Mouse (Mus musculus) forebrain, embryonic 10.5 days (tissue): ENCODE data around the gene Rims3. TPM values are rescaled to one million over a fixed set of nuclear protein-coding genes. Genes with fewer than 3 reads are reported as not detected.
A peak's percentile ranks its signal among the peaks of the same experiment; 100 is the strongest.

Source experiments
- DNase-seq: peaks from one replicate; pipeline ENCODE4 v3.0.0-alpha.2; 2017; ENCODE audit warnings: low spot score; ENCODE audit errors: extremely low spot score
- H3K27ac ChIP-seq: fragments of 300-500 bp; sonication (generic); 2 replicates; pipeline ENCODE4 v1.5.1; 2016; ENCODE audit warnings: mild to moderate bottlenecking
- H3K27me3 ChIP-seq: fragments of 300-500 bp; sonication (generic); 2 replicates; pipeline ENCODE4 v1.6.1; 2016; ENCODE audit warnings: mild to moderate bottlenecking; ENCODE audit not compliant: poor library complexity, severe bottlenecking
- H3K36me3 ChIP-seq: fragments of 300-500 bp; sonication (generic); replicated peaks from 2 replicates; pipeline ENCODE4 v1.6.1; 2016; ENCODE audit warnings: mild to moderate bottlenecking, moderate library complexity
- H3K4me1 ChIP-seq: fragments of 300-500 bp; sonication (generic); 2 replicates; pipeline ENCODE4 v1.6.1; 2016
- H3K4me3 ChIP-seq: fragments of 300-500 bp; sonication (generic); 2 replicates; pipeline ENCODE4 v1.5.1; 2016; ENCODE audit warnings: mild to moderate bottlenecking, moderate library complexity
- H3K9me3 ChIP-seq: fragments of 300-500 bp; sonication (generic); 2 replicates; pipeline ENCODE4 v1.6.1; 2016; ENCODE audit warnings: mild to moderate bottlenecking, moderate library complexity
- WGBS: fragments of 180-500 bp; shearing (Covaris S2); methylation state at CpG from one replicate; pipeline ENCODE4 v1.1.7; 2016; 5-methylcytosine and 5-hydroxymethylcytosine counted together
- polyA plus RNA-seq: library from polyadenylated mRNA; unstranded; fragments of >200 nt; fragmentation: Nextera tagmentation; extraction: Ambion mirVana; gene quantifications from 2 replicates; pipeline ENCODE4 v1.2.1, GENCODE M21; 2016

The Rims3 gene
- polyA plus RNA-seq, result 3.1 and 3.8 TPM in 2 replicates

DNA sequence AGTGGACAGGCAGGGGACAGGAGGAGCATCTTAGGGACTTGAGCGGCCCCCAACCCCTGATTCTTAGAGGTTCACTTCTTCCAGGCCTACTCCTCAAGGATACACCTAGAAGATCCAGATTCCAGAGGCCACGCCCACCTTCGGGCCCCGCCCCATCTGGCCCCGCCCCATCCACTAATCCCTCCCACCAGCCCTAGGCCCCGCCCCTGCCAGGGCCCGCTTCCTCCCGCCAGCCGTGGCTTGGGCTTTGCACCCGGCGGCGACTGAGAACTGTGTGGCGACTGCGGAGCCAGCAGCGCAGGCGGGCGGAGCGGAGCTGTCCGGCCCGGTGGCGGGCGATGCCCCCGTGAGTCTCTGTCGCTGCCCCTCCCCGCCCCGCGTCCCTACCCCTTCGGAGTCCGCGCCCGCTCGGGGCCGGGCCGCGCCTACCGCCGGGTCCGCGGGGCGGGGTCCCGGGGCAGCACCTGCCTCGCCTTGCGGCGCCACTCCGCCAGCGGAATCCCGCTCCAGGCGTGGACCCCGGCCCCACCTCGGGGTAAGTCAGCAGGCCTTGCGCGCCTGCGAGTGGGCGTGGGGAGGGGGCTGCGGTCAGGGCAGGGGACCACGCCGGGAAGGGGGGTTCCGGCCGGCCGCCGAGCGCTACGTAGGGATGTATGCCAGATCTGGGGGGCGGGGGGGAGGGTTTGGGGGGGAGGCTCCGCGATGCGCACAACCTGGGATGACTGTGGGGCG is at the start of gene Rims3:
Gene Rims3 (plus strand): TSS at position 229 of the 732 bp plus-strand sequence.
- Histone ChIP-seq H3K4me3 (peak within 1 kb of the TSS; percentile 82), H3K9me3 (no peaks in the 10 kb centered on the region; the same call in 1 of the 2 replicates), H3K36me3 (no peaks in the 10 kb centered on the region), H3K27me3 (peaks cover 63% of the 10 kb centered on the region), H3K27ac (peak within 1 kb of the TSS; percentile 83), H3K4me1 (peaks cover 28% of the 10 kb centered on the region)
- DNase-seq, result peak; percentile 82
- 2% methylated on average over 65 of the region's 68 CpGs for WGBS

- Histone ChIP-seq H3K36me3 (peaks cover 15% of the 10 kb centered on the region), H3K27me3 (no peaks in the 10 kb centered on the region), H3K27ac (no peak overlapping the region), H3K9me3 (no peaks in the 10 kb centered on the region), H3K4me1 (peaks cover 9% of the 10 kb centered on the region), H3K4me3 (no peak overlapping the region)
- no peak for DNase-seq
These were observed 48.8 kb upstream of the Rims3 start for GRCm38 (mm10) chr4:120805816-120806215.

- Histone ChIP-seq H3K36me3 (no peaks in the 10 kb centered on the region), H3K4me3 (peak overlapping the region; percentile 60), H3K9me3 (no peaks in the 10 kb centered on the region), H3K27me3 (no peaks in the 10 kb centered on the region), H3K27ac (peak overlapping the region; percentile 91), H3K4me1 (peaks cover 46% of the 10 kb centered on the region)
- DNase-seq, result no peak
- WGBS, result 39% methylated on average over 1 of the region's 1 CpGs
These were observed 40.9 kb upstream of the Rims3 start for GRCm38 (mm10) chr4:120813762-120814161.

DNA sequence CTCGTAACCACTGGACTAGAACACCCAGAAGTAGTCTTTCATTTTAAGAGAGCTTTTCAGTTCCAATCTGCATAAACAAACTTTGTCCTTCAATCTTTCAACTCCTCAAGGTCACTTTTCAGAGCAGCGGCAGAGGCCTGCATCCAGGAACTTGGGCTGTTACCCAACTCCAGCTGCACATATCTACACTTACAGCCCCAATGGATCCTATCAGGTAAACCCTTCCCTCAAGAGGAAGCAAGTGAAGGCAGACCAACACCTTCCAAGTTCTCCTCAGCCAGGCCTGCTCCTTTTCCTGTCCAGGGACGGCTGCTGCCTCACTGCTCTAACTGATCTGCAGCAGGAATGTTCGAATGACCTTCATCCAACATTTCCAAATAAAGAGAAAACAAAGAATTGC is 40.4 kb upstream of the Rims3 start:
- peak overlapping the region; percentile 60 for H3K4me3 ChIP-seq
- no peaks in the 10 kb centered on the region for H3K27me3 ChIP-seq
- 58% methylated on average over 4 of the region's 4 CpGs for WGBS
- no peaks in the 10 kb centered on the region for H3K9me3 ChIP-seq
- peaks cover 46% of the 10 kb centered on the region for H3K4me1 ChIP-seq
- H3K27ac ChIP-seq, result peak overlapping the region; percentile 91
- no peak for DNase-seq
- no peaks in the 10 kb centered on the region for H3K36me3 ChIP-seq

DNA sequence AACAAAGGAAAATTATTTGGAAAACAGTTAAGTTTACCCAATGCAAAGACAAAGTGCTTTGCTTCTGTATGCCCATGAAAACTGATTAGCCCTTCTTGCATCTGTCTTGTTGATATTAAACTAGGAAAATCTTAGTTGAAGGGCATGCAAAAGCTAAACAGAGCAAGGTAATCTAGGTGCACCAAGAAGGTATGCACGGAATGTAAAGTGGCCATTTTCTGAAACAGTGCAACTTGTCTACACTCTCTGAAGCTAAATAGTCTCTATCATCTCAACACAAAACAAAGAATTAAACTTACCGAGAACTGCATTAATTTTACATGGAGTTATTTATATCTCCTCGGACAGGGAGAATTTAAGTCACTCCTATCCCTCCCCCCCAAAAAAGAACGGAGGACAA is 39.5 kb upstream of the Rims3 start:
- Histone ChIP-seq H3K36me3 (peaks cover 6% of the 10 kb centered on the region), H3K9me3 (no peaks in the 10 kb centered on the region), H3K27ac (peak overlapping the region; percentile 91), H3K4me1 (peaks cover 46% of the 10 kb centered on the region), H3K27me3 (no peaks in the 10 kb centered on the region), H3K4me3 (peak overlapping the region; percentile 60)
- DNase-seq, result no peak
- WGBS, result 23% methylated on average over 4 of the region's 4 CpGs

DNA sequence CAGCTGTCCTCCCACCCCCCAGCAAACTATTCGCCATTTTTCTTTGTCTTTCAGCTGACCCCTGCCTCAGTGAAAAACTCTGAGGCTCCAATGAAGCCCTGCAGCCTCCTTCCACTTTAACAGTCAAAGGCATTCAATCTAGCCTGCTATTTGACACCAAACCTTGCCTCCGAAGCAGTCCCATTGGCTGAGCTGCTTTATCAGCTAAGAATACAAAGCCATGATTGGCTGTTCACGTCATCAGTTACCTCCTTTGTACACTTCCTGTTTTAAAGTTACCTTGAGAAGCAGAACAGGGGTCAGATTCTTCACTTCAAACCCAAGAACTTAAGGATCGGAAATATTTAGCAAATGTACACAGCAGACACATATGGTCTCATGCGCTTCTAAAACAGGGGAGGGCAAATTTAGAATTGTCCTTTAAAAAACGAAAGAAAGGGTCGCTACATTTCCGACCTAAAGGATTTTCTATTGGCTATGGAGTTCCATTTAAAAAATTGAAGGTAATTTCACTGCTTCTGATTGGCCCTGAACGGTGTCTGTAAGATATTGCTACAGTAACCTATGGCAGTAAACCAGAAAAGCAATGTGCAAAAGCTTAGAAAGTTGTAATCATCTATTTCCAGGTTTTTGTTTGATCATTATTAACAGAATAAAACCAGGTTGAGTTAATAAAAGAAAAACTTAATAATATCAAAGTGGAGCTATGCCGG is 38.8 kb upstream of the Rims3 start:
- WGBS, result 10% methylated on average over 10 of the region's 10 CpGs
- no peaks in the 10 kb centered on the region for H3K9me3 ChIP-seq

DNA sequence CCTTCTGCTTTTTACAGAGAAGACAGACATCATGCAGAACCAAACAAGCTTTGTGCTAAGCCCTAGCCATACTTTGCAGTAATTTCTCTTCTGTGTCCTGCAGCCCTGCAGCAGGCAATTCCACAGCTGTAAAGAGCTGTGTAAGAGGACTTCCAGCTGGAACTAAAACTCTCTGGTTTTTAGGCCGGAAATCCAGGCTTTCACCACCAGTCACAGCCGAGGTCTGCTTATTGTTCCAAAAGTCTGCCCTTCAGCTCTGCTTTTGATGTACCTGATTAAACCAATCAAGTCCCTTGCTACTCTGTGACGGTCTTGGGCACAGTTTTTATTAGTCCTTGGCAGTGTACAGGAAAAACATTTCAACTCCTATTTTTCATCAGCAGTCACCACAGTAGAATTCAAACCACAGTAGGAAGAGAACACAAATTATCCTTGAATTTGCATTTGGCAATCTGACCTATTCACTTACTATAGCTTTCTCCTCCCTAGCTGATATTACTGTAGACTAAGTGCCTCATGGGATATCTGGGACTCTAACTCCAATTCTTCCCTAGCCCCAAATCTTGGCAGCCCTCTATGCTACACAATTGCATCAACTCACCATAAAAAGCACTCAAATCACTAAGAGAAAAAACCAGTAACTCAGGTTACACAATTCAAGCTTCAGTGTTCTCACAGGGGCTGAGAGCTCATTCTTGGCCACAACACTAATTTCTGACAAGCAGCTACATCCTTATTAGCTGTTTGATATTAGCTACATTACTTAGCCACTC is 37.4 kb upstream of the Rims3 start:
- peaks cover 6% of the 10 kb centered on the region for H3K36me3 ChIP-seq
- no peaks in the 10 kb centered on the region for H3K27me3 ChIP-seq
- no peak overlapping the region for H3K4me3 ChIP-seq
- 42% methylated on average over 3 of the region's 3 CpGs for WGBS
- H3K4me1 ChIP-seq, result peaks cover 43% of the 10 kb centered on the region
- no peaks in the 10 kb centered on the region for H3K9me3 ChIP-seq
- no peak for DNase-seq
- H3K27ac ChIP-seq, result no peak overlapping the region

More for the DNA sequence above, 38.8 kb upstream of the Rims3 start:
- peak; percentile 75 for DNase-seq
- peak overlapping the region; percentile 91 for H3K27ac ChIP-seq
- peaks cover 46% of the 10 kb centered on the region for H3K4me1 ChIP-seq
- H3K27me3 ChIP-seq, result no peaks in the 10 kb centered on the region
- H3K36me3 ChIP-seq, result peaks cover 6% of the 10 kb centered on the region
- peak overlapping the region; percentile 60 for H3K4me3 ChIP-seq

GRCm38 (mm10) chr4:120817951-120818350 is 36.7 kb upstream of the Rims3 start:
- H3K9me3 ChIP-seq, result no peaks in the 10 kb centered on the region
- no peak for DNase-seq
- H3K27ac ChIP-seq, result no peak overlapping the region
- H3K27me3 ChIP-seq, result no peaks in the 10 kb centered on the region
- peaks cover 7% of the 10 kb centered on the region for H3K36me3 ChIP-seq
- WGBS, result 93% methylated on average over 2 of the region's 2 CpGs
- H3K4me1 ChIP-seq, result peaks cover 40% of the 10 kb centered on the region
- no peak overlapping the region for H3K4me3 ChIP-seq

GRCm38 (mm10) chr4:120819296-120819695 is 35.3 kb upstream of the Rims3 start:
- WGBS, result 81% methylated on average over 1 of the region's 1 CpGs
- Histone ChIP-seq H3K36me3 (peaks cover 13% of the 10 kb centered on the region), H3K27me3 (no peaks in the 10 kb centered on the region)

GRCm38 (mm10) chr4:120819871-120820270 is 34.7 kb upstream of the Rims3 start:
- WGBS, result 93% methylated on average over 2 of the region's 2 CpGs
- Histone ChIP-seq H3K9me3 (no peaks in the 10 kb centered on the region), H3K36me3 (peaks cover 13% of the 10 kb centered on the region), H3K27me3 (no peaks in the 10 kb centered on the region), H3K4me1 (peaks cover 36% of the 10 kb centered on the region), H3K27ac (no peak overlapping the region), H3K4me3 (no peak overlapping the region)
- DNase-seq, result no peak

More at GRCm38 (mm10) chr4:120819296-120819695, 35.3 kb upstream of the Rims3 start:
- Histone ChIP-seq H3K9me3 (no peaks in the 10 kb centered on the region), H3K4me1 (peaks cover 36% of the 10 kb centered on the region), H3K27ac (no peak overlapping the region), H3K4me3 (no peak overlapping the region)
- DNase-seq, result no peak

DNA sequence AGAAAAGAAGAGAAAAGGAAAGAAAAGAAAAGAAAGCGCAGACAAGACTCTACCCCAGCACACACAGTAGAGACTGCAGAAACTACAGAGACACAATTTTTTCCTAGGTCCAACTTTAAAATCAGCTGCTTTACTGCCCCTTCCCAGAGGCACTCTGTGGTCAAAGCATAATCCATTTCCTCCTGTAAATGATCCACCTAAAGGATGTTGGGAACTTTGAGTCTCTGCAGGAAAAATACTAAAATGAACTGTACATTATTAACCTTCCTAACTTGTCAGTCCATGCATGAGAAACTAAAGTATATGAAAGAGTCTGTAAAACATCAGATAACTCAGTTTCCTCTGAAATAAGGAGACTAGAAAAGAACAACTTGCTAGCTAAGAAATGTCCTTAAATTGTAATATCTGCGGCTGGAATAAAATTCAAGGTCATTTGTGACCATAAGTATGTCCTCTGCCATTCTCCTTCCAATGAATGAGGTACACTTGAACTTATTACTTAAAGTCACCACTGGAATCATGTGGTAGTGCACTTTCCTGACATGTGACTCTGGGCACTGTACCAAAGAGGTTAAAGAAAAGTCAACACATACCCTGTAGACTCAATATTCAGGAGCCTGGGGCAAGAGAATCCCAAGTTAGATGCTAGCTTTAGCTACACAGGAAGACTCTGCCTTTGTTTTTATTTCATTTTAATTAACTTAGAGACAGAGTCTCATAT is 32.3 kb upstream of the Rims3 start:
- Histone ChIP-seq H3K36me3 (peaks cover 13% of the 10 kb centered on the region), H3K27me3 (no peaks in the 10 kb centered on the region), H3K4me3 (no peak overlapping the region), H3K9me3 (no peaks in the 10 kb centered on the region), H3K27ac (no peak overlapping the region), H3K4me1 (peaks cover 24% of the 10 kb centered on the region)
- DNase-seq, result no peak
- 95% methylated on average over 2 of the region's 2 CpGs for WGBS

DNA sequence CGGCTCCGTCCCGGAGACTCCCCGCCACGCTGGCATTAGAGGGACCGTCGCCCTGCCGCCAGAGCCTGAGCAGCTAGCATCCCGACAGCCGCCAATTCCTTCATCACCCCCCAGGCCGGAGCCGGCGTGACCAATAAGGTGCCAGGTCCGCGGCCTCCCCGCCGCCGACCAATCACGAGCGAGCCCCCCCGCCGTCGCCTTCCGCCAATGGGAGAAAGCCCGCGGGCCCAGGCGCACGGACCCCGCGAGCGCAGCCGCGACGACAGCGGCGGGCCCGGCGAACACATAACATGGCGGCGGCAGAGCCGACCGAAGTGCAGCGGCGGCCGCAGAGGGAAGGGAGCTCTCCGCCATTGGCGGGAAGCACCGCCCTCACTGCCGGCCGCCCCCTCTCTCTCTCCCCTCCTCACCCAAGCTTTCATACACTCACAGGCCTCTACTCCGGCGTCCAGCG is 29.5 kb upstream of the Rims3 start:
- Histone ChIP-seq H3K27me3 (no peaks in the 10 kb centered on the region), H3K4me1 (peaks cover 21% of the 10 kb centered on the region), H3K4me3 (peak overlapping the region; percentile 87), H3K36me3 (peaks cover 7% of the 10 kb centered on the region), H3K27ac (peak overlapping the region; percentile 100), H3K9me3 (no peaks in the 10 kb centered on the region)
- WGBS, result under 1% methylated on average over 48 of the region's 53 CpGs
- DNase-seq, result peak; percentile 95
